Mouse (Mus musculus): ENCODE measurements around the gene Cpsf6.

DNA sequence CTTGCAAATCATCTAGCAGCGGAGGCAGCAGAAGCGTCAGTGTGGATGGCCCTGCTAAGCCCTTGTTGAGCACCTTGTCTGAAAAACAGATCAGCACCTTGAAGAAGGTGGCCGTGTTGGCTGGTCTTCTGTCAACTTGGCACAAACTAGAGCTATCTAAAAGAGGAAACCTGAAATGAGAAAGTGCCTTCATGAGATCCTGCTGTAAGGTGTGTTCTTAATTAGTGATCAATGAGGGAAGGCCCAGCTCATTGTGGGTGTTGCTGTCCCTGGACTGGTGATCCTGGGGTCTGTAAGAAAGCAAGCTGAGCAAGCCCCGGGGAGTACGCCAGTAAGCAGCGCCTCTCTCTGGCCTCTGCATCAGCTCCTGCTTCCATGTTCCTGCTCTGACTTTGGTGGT is 4.1 kb upstream of the Cpsf6 start:
- TF ChIP-seq CTCF (IDR thresholded peaks at IDR 0.05; ENCODE audit: insufficient read depth, low read depth, low read length) (no peak), POLR2A (IDR thresholded peaks at IDR 0.05; ENCODE audit: insufficient read depth, low read depth, low read length) (no peak)
